Mouse (Mus musculus): Measurements from ENCODE around the gene Gm1123. TPM values are rescaled to one million over a fixed set of nuclear protein-coding genes. Genes with fewer than 3 reads are reported as not detected.

Gm1123 gene
- total RNA-seq, 1 experiment: not detected

DNA sequence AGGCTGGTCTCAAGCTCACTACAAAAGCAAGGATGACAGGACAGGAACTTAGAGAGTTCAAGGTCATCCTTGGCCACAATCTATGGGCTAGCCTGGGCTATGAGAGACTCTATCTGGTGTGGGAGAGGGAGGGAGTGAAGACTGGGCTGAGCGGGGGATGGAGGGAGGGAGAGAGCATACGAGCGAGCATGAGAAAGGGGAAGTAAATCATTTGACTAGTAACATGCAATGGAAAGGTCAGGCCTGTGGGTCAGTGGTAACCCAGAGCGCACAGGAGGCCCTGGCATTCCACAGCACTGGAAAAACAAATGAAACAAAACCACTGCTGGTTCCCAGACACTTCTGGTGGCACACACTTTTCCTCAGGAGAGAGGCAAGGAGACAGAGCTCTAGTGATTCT lies 37.0 kb upstream of the Gm1123 start:
- TF ChIP-seq CHD2 (IDR thresholded peaks at IDR 0.05; ENCODE audit: low read depth, low read length): no peak
- TF ChIP-seq ZC3H11A (IDR thresholded peaks at IDR 0.05; ENCODE audit: borderline replicate concordance, low read depth, low read length): no peak
- no peak for TF ChIP-seq HCFC1 (IDR thresholded peaks at IDR 0.05; ENCODE audit: borderline replicate concordance, insufficient read depth, low read length)
- TF ChIP-seq MAFK (IDR thresholded peaks at IDR 0.05; ENCODE audit: insufficient read depth, low read depth, low read length): no peak
- no peak for TF ChIP-seq ZNF384 (IDR thresholded peaks at IDR 0.05; ENCODE audit: low read depth, low read length)
- H3K9ac ChIP-seq (ENCODE audit: insufficient read depth, low read depth, low read length, poor library complexity, severe bottlenecking): no peak overlapping the region
- DNase-seq (ENCODE audit: low read depth, low spot score): no peak
- H3K36me3 ChIP-seq (ENCODE audit: control insufficient read depth, insufficient read depth, low read length, poor library complexity, severe bottlenecking): peaks cover 9% of the 10 kb centered on the region; the same call in 1 of the 2 replicates
- in situ Hi-C loops (cut with MboI; ENCODE audit: low sequenced_read_pairs in 2 of 2, unreplicated experiment in 2 of 2): loop anchor here in 1 of 2 experiments (25.0 kb wide), 1 partner anchor 165 kb away; the partner anchor contains the start of genes Cep70 and Faiml
- H3K4me3 ChIP-seq (ENCODE audit: insufficient read depth in 1 of 2, low read depth in 1 of 2, low read length in 2 of 2, poor library complexity in 1 of 2, severe bottlenecking in 1 of 2): no peak overlapping the region
- no peak overlapping the region for H3K27ac ChIP-seq (ENCODE audit: insufficient read depth, low read depth, low read length, poor library complexity, severe bottlenecking)
- H3K4me1 ChIP-seq (ENCODE audit: control insufficient read depth in 2 of 2, insufficient read depth in 2 of 2, low read length in 2 of 2, poor library complexity in 1 of 2): no peaks in the 10 kb centered on the region; a peak in 2 of 4 replicates
- H3K9me3 ChIP-seq (ENCODE audit: control insufficient read depth, insufficient read depth, low read depth, low read length): no peaks in the 10 kb centered on the region

DNA sequence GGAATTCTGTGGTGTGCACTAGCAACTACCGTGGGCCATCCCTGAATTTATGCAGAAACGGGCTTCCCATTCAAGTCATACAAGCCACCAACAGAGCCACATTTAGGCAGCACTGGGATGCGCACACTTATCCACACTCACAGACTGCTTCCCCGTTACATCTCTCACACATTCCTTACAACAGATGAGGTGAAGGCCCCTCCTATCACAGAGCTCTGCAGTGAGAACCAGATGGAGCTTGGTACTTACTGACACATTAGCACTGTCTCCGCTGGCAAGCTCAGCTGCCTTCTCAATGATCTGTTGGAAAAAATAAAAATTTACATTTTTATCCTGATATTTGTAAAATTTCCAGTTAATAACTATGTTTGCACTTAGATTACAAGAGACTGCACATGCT lies 29.8 kb upstream of the Gm1123 start:
- H3K9me3 ChIP-seq (ENCODE audit: control insufficient read depth, insufficient read depth, low read depth, low read length): no peaks in the 10 kb centered on the region
- no peak for TF ChIP-seq HCFC1 (IDR thresholded peaks at IDR 0.05; ENCODE audit: borderline replicate concordance, insufficient read depth, low read length)
- TF ChIP-seq ZC3H11A (IDR thresholded peaks at IDR 0.05; ENCODE audit: borderline replicate concordance, low read depth, low read length): no peak
- TF ChIP-seq ZNF384 (IDR thresholded peaks at IDR 0.05; ENCODE audit: low read depth, low read length): no peak
- no peak for TF ChIP-seq MAFK (IDR thresholded peaks at IDR 0.05; ENCODE audit: insufficient read depth, low read depth, low read length)
- no peak for TF ChIP-seq CHD2 (IDR thresholded peaks at IDR 0.05; ENCODE audit: low read depth, low read length)
- H3K4me3 ChIP-seq (ENCODE audit: insufficient read depth in 1 of 2, low read depth in 1 of 2, low read length in 2 of 2, poor library complexity in 1 of 2, severe bottlenecking in 1 of 2): no peak overlapping the region
- peaks cover 30% of the 10 kb centered on the region for H3K36me3 ChIP-seq (ENCODE audit: control insufficient read depth, insufficient read depth, low read length, poor library complexity, severe bottlenecking)
- no peaks in the 10 kb centered on the region for H3K4me1 ChIP-seq (ENCODE audit: control insufficient read depth in 2 of 2, insufficient read depth in 2 of 2, low read length in 2 of 2, poor library complexity in 1 of 2)
- in situ Hi-C loops (cut with MboI; ENCODE audit: low sequenced_read_pairs in 2 of 2, unreplicated experiment in 2 of 2): loop anchor here in 1 of 2 experiments (25.0 kb wide), 1 partner anchor 172 kb away; the partner anchor contains the start of genes Cep70 and Faiml
- DNase-seq (ENCODE audit: low read depth, low spot score): no peak
- H3K27ac ChIP-seq (ENCODE audit: insufficient read depth, low read depth, low read length, poor library complexity, severe bottlenecking): no peak overlapping the region
- H3K9ac ChIP-seq (ENCODE audit: insufficient read depth, low read depth, low read length, poor library complexity, severe bottlenecking): no peak overlapping the region

DNA sequence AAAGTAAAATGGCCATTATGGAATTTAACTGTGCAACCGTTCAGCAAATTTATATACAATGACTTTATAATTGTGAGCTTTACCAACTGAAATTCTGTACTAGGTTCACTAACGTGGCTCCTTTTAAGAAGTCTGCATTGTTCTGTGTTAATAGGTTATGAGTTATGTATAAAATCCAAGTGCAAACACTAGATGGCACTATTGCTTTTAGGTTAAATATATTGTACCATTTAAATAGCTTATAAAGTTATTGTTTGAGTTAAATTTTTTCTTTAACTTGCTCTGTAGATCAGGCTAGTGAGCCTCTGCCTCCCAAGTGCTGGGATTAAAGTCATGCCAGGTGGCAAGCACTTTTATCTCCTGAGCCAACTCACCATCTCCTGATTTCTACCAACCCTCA lies 28.7 kb upstream of the Gm1123 start:
- TF ChIP-seq HCFC1 (IDR thresholded peaks at IDR 0.05; ENCODE audit: borderline replicate concordance, insufficient read depth, low read length) (no peak), ZC3H11A (IDR thresholded peaks at IDR 0.05; ENCODE audit: borderline replicate concordance, low read depth, low read length) (no peak), MAFK (IDR thresholded peaks at IDR 0.05; ENCODE audit: insufficient read depth, low read depth, low read length) (no peak), CHD2 (IDR thresholded peaks at IDR 0.05; ENCODE audit: low read depth, low read length) (no peak), ZNF384 (IDR thresholded peaks at IDR 0.05; ENCODE audit: low read depth, low read length) (no peak)
- Histone ChIP-seq H3K4me1 (ENCODE audit: control insufficient read depth in 2 of 2, insufficient read depth in 2 of 2, low read length in 2 of 2, poor library complexity in 1 of 2) (no peaks in the 10 kb centered on the region), H3K4me3 (ENCODE audit: insufficient read depth in 1 of 2, low read depth in 1 of 2, low read length in 2 of 2, poor library complexity in 1 of 2, severe bottlenecking in 1 of 2) (no peak overlapping the region), H3K9ac (ENCODE audit: insufficient read depth, low read depth, low read length, poor library complexity, severe bottlenecking) (no peak overlapping the region), H3K36me3 (ENCODE audit: control insufficient read depth, insufficient read depth, low read length, poor library complexity, severe bottlenecking) (peaks cover 30% of the 10 kb centered on the region), H3K27ac (ENCODE audit: insufficient read depth, low read depth, low read length, poor library complexity, severe bottlenecking) (no peak overlapping the region), H3K9me3 (ENCODE audit: control insufficient read depth, insufficient read depth, low read depth, low read length) (no peaks in the 10 kb centered on the region)
- in situ Hi-C loops (cut with MboI; ENCODE audit: low sequenced_read_pairs in 2 of 2, unreplicated experiment in 2 of 2): loop anchor here in 1 of 2 experiments (25.0 kb wide), 1 partner anchor 173 kb away; the partner anchor contains the start of genes Cep70 and Faiml
- no peak for DNase-seq (ENCODE audit: low read depth, low spot score)

DNA sequence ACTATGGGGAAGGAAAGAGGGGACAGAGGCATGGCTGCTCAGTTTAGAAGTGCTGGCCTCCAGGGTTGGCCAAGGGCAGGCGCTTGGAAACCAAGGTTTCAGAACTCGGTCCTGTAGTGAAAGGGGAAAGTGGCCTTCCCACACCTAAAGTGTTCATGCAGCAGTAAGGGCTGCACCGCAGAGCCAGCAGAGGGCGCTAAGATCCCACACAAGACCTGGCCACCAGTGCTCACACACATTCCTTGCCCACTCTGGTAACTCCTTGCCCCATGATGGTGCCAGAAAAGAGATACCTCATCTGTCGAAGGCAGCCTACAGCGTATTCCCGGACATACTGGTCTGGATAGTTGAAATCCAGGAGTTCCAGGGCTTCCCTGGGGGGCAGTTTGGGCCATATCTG lies 27.0 kb upstream of the Gm1123 start:
- H3K36me3 ChIP-seq (ENCODE audit: control insufficient read depth, insufficient read depth, low read length, poor library complexity, severe bottlenecking): peaks cover 32% of the 10 kb centered on the region
- in situ Hi-C loops (cut with MboI; ENCODE audit: low sequenced_read_pairs in 2 of 2, unreplicated experiment in 2 of 2): loop anchor here in 1 of 2 experiments (25.0 kb wide), 1 partner anchor 175 kb away; the partner anchor contains the start of genes Cep70 and Faiml
- no peak overlapping the region for H3K9ac ChIP-seq (ENCODE audit: insufficient read depth, low read depth, low read length, poor library complexity, severe bottlenecking)
- no peak for TF ChIP-seq HCFC1 (IDR thresholded peaks at IDR 0.05; ENCODE audit: borderline replicate concordance, insufficient read depth, low read length)
- TF ChIP-seq ZC3H11A (IDR thresholded peaks at IDR 0.05; ENCODE audit: borderline replicate concordance, low read depth, low read length): peak; percentile 89
- H3K9me3 ChIP-seq (ENCODE audit: control insufficient read depth, insufficient read depth, low read depth, low read length): no peaks in the 10 kb centered on the region
- no peak overlapping the region for H3K4me3 ChIP-seq (ENCODE audit: insufficient read depth in 1 of 2, low read depth in 1 of 2, low read length in 2 of 2, poor library complexity in 1 of 2, severe bottlenecking in 1 of 2)
- H3K4me1 ChIP-seq (ENCODE audit: control insufficient read depth in 2 of 2, insufficient read depth in 2 of 2, low read length in 2 of 2, poor library complexity in 1 of 2): no peaks in the 10 kb centered on the region
- peak; percentile 46 for DNase-seq (ENCODE audit: low read depth, low spot score)
- H3K27ac ChIP-seq (ENCODE audit: insufficient read depth, low read depth, low read length, poor library complexity, severe bottlenecking): no peak overlapping the region

Data from ES-E14 (cell line).